Mouse (Mus musculus): ENCODE data around the gene Tln2. TPM values are rescaled to one million over a fixed set of nuclear protein-coding genes. Genes with fewer than 3 reads are reported as not detected.

The Tln2 gene
- total RNA-seq, 2 experiments from 2014 or later, result 0.27 to 0.75 TPM

- ATAC-seq (replicated peaks; ENCODE audit: poor library complexity), result no peak
Observed at GRCm38 (mm10) chr9:67170047-67170446, 389.5 kb downstream of the Tln2 start.

Other genes with a start within 250 kb of the Tln2 start
- gene C2cd4b, start 199.7 kb upstream of the Tln2 start, total RNA-seq (2015), result not detected in 2 replicates
- not detected in 2 replicates for gene C2cd4b, start 199.7 kb upstream of the Tln2 start, total RNA-seq (2017)